Mouse (Mus musculus) olfactory bulb, adult 2 months (tissue): Measurements from ENCODE around the gene Nox3.

Experiments used
- CTCF ChIP-seq: fragments of 200-500 bp; IDR thresholded peaks from 2 replicates; pipeline ENCODE4 v1.5.1; 2012; ENCODE audit warnings: low read depth, mild to moderate bottlenecking, low read length, moderate library complexity; ENCODE audit not compliant: insufficient read depth
- POLR2A ChIP-seq: fragments of 200-500 bp; IDR thresholded peaks from 2 replicates; pipeline ENCODE4 v1.6.1; 2012; ENCODE audit warnings: mild to moderate bottlenecking, low read depth, low read length, moderate library complexity; ENCODE audit not compliant: insufficient read depth

GRCm38 (mm10) chr17:3632501-3632900 lies 63.6 kb downstream of the Nox3 start:
- no peak for TF ChIP-seq CTCF
- no peak for TF ChIP-seq POLR2A
